Mouse (Mus musculus) erythroblast, embryonic 14.5 days (primary cell): ENCODE data around the gene Chaf1a.

ENCODE experiments used
- GATA1 ChIP-seq: IDR thresholded peaks from 2 replicates; pipeline ENCODE4 v1.6.1; 2012; ENCODE audit warnings: low read length, inconsistent platforms, mixed read lengths
- TAL1 ChIP-seq: IDR thresholded peaks from 3 replicates; pipeline ENCODE4 v1.6.1; 2012; ENCODE audit warnings: low read length, inconsistent platforms, mixed read lengths

DNA sequence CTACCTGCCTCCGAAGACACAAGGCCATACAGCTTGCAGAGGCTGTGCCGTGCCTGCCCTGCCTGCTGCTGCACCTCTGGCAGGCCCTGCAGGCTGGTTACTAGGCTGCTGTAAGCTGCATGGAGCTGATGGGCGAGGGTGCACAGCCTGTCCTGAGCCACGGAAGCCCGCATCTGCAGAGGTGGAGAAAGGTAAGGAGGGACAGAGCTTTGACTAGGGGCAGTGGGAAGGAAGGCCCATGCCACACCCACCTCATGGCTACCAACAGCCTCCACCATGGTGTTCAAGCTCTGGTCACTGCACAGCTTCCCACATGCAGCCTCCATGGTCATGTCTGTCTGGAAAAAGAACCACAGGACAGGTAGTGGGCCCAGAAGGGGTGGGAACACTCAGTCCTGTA, 61.9 kb downstream of the Chaf1a start:
- TF ChIP-seq GATA1 (no peak), TAL1 (no peak)
